Mouse (Mus musculus): ENCODE data around the gene Gm29735. TPM values are rescaled to one million over a fixed set of nuclear protein-coding genes. Genes with fewer than 3 reads are reported as not detected.
A peak's percentile ranks its signal among the peaks of the same experiment; 100 is the strongest.
"Not testable (repeated sequence)": the region's sequence is repeated elsewhere in the genome, so short reads cannot be mapped to it uniquely, and the experiment has no call there.

The Gm29735 gene
- total RNA-seq (2021): not detected

- DNase-seq: not testable (repeated sequence)
Measured at GRCm38 (mm10) chr7:142157013-142157412, at the start of gene Gm29735. Gene Gm29735, minus strand, starts transcription at chr7:142157113.

GRCm38 (mm10) chr7:142205488-142205887 is 48.6 kb upstream of the Gm29735 start:
- DNase-seq: no peak

GRCm38 (mm10) chr7:142201064-142201463 is 44.2 kb upstream of the Gm29735 start, which contains the start of gene Krtap5-3:
Gene Krtap5-3, plus strand, starts transcription at chr7:142201364.
- no peak for DNase-seq

- no peak for DNase-seq
Measured at GRCm38 (mm10) chr7:142198748-142199147, 41.8 kb upstream of the Gm29735 start.

GRCm38 (mm10) chr7:142190289-142190688 is 33.4 kb upstream of the Gm29735 start, which contains the start of gene Gm10153:
Gene Gm10153, minus strand, starts transcription at chr7:142190389.
- DNase-seq: no peak

GRCm38 (mm10) chr7:142188156-142188555 is 31.2 kb upstream of the Gm29735 start:
- DNase-seq: no peak

GRCm38 (mm10) chr7:142181021-142181420 is 24.1 kb upstream of the Gm29735 start:
- no peak for DNase-seq

- peak in 1 of 2 experiments; percentile 9 for DNase-seq
Measured at GRCm38 (mm10) chr7:142178685-142179084, 21.8 kb upstream of the Gm29735 start.

GRCm38 (mm10) chr7:142175905-142176304 is 19.0 kb upstream of the Gm29735 start, which contains the start of gene Krtap5-2:
Gene Krtap5-2, minus strand, starts transcription at chr7:142176005.
- not testable (repeated sequence) for DNase-seq

GRCm38 (mm10) chr7:142169836-142170235 is 12.9 kb upstream of the Gm29735 start:
- no peak for DNase-seq

- DNase-seq: not testable (repeated sequence)
Measured at GRCm38 (mm10) chr7:142165639-142166038, 8.7 kb upstream of the Gm29735 start, which contains the start of gene Gm4553. Gene Gm4553, minus strand, starts transcription at chr7:142165739.

GRCm38 (mm10) chr7:142159366-142159765 is 2.5 kb upstream of the Gm29735 start:
- DNase-seq: no peak

GRCm38 (mm10) chr7:142155308-142155707 is 1.6 kb downstream of the Gm29735 start:
- no peak for DNase-seq

- no peak for DNase-seq
Measured at GRCm38 (mm10) chr7:142152191-142152590, 4.7 kb downstream of the Gm29735 start.

- no peak for DNase-seq
Measured at GRCm38 (mm10) chr7:142148633-142149032, 8.3 kb downstream of the Gm29735 start.

- peak in 1 of 2 experiments; percentile 19 for DNase-seq
Measured at GRCm38 (mm10) chr7:142146033-142146432, 10.9 kb downstream of the Gm29735 start.

- no peak for DNase-seq
Measured at GRCm38 (mm10) chr7:142145413-142145940, 11.4 kb downstream of the Gm29735 start.

GRCm38 (mm10) chr7:142144507-142144906 is 12.4 kb downstream of the Gm29735 start, which contains the start of gene Gm45337:
Gene Gm45337, minus strand, starts transcription at chr7:142144607.
- no peak for DNase-seq

- not testable (repeated sequence) for DNase-seq
Measured at GRCm38 (mm10) chr7:142143506-142144010, 13.4 kb downstream of the Gm29735 start.

GRCm38 (mm10) chr7:142140696-142141095 is 16.2 kb downstream of the Gm29735 start:
- no peak for DNase-seq

GRCm38 (mm10) chr7:142135934-142136333 is 21.0 kb downstream of the Gm29735 start, which contains the start of gene Gm39115:
Gene Gm39115, minus strand, starts transcription at chr7:142136034.
- not testable (repeated sequence) for DNase-seq

GRCm38 (mm10) chr7:142134206-142134995 is 22.5 kb downstream of the Gm29735 start:
- no peak for DNase-seq

GRCm38 (mm10) chr7:142128843-142129242 is 28.1 kb downstream of the Gm29735 start:
- DNase-seq: no peak
